Mouse (Mus musculus) liver, embryonic 14 days (tissue): ENCODE measurements around the gene Psma2. TPM values are rescaled to one million over a fixed set of nuclear protein-coding genes. Genes with fewer than 3 reads are reported as not detected.

Experiments
- polyA plus RNA-seq: library from polyadenylated mRNA; depleted of rRNA; stranded (reverse); fragments of >200 nt; gene quantifications from 2 replicates; pipeline ENCODE4 v1.2.3, GENCODE M21; 2012; rRNA removed

Gene Psma2
- polyA plus RNA-seq = 61.3 and 66.9 TPM in 2 replicates

GRCm38 (mm10) chr13:14612926-14613529, at the start of gene Psma2, which contains the start of gene Mrpl32:
Gene Psma2, plus strand, starts transcription at chr13:14613240.
Gene Mrpl32, minus strand, starts transcription at chr13:14613165.

DNA sequence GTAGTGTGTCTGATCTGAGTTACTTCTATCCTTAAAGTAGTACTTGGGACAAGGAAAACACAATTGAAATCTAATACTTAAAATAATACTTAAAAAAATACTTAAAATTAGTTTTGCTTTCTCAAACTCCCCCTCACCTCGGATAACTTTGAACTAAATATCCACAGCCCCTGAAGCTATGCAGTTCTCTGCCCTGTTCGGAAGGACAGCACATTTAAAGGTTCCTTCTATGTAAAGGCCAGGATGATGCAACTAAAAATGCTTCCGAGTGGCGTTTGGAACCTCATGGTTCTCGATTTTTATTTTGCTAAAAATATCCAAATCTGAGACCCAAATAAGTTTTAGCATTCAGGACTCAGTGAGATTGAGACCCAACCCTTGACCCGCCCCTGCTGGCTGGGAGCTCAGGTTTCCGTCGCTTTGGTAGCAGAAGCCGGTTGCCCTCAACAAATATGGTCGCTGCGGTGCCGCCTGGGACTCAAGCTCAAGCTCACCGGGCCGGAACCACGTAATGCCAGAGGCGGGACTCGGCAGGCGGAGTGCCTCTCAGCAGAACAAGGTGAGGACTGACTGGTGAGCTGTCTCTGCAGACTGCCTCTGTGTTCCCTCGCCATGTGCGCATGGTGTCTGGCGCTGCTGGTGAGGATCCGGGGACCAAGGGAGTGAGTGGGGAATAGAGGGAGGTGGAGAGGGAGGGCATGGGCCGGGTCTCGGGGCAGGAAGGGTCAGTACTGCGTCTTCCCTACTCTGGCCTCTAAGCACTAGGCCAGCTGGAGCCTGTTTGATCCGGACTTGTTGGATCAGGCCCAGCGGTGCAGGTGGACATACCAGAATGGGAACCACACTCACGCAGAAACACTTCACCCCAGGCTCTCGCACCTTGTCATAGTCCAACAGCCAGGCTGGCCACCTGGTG, 16.9 kb downstream of the Psma2 start, which contains the start of gene AW209491:
AW209491 (plus strand) TSS at position 429 of the 916 bp plus-strand sequence.

Other genes with a start within 250 kb of the Psma2 start
- 0.03 and 0.05 TPM in 2 replicates for gene Hecw1, start 90.0 kb upstream of the Psma2 start, polyA plus RNA-seq
- 27.4 and 30.8 TPM in 2 replicates for gene Mrpl32, start 75 bp upstream of the Psma2 start, polyA plus RNA-seq
- gene AW209491, start 16.9 kb downstream of the Psma2 start, polyA plus RNA-seq = 4.4 and 5.0 TPM in 2 replicates